Mouse (Mus musculus): ENCODE measurements at regions not wholly inside any gene's neighbourhood (a gene's known extent, or its start where the extent isn't known, plus 50 kb on each side); places are given as distances from the start of the nearest gene placed in this dataset.
A peak's percentile ranks its signal among the peaks of the same experiment; 100 is the strongest.

DNA sequence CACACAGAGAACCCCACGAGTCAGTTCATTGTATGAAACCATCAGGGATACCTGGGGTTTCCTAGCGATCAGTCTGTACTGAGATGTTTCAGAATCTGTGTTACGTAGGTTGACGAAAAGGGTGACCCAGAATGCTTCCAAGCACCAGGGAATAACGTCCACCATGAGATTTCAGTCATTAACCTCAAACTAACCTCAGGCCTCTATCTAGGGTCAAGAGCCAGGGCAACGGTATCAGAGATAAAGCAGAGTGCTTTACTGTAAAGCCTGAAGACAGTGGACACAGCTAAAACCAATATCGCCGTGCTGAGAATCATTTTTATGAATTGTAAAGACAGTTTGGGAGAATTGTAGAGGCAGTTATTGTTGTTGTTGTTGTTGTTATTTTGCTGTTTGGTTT lies 52.9 kb upstream of the Errfi1 start:
- Histone ChIP-seq H3K4me1 (no peaks in the 10 kb centered on the region), H3K9me3 (replicated peaks) (no peaks in the 10 kb centered on the region), H3K4me3 (no peak overlapping the region), H3K27ac (no peak overlapping the region), H3K27me3 (no peaks in the 10 kb centered on the region), H3K4me2 (replicated peaks) (no peak overlapping the region), H3K9ac (no peak overlapping the region), H3K36me3 (no peaks in the 10 kb centered on the region)
- no peak for ATAC-seq (ENCODE audit: low FRiP score)
- 92% methylated on average over 8 of the region's 8 CpGs for WGBS

DNA sequence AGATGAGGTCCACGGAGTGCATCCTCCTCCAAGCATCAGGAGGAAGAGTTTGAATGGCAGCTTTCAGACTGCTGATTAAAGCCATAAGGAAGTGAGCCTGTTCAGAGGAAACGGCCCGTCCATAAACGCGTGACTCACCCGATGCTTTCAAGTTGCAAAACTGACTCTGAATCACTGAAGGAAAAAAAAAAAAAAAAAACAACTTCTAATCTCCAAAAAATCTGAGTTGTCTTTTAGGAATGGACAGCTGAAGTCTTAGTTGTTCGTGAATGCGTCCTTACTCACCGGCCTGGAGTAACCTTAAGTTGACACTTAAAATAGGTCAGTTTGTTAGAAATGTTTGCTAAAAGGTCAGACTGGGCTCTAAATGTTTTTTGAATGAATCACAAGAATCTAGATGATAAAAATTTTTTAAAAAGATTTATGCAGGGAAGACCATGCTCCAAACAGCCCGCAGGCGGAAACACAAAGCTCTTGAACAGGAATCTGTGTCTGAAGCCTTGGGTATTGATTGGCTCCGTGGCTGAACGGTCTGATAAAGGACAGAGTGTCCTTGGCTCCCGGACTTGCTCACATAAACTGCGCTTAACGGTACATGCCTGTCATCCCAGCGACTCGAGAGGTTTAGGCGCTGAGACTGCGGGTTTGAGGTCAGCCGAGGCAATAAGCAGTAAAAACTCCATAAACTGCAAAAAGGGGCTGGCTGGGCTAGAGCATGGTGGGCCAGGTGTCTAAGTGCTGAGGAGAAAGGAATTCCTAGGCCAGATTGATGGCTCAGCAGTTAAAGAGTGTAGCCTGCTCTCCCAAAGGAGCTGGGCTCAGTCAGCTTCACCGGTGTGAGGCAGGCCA lies 53.9 kb upstream of the Errfi1 start:
- no peak for ATAC-seq (ENCODE audit: low FRiP score)
- H3K27me3 ChIP-seq = no peaks in the 10 kb centered on the region
- H3K4me1 ChIP-seq = peaks cover 7% of the 10 kb centered on the region
- no peaks in the 10 kb centered on the region for H3K36me3 ChIP-seq
- no peak overlapping the region for H3K9ac ChIP-seq
- no peak overlapping the region for H3K4me2 ChIP-seq (replicated peaks)
- H3K9me3 ChIP-seq (replicated peaks) = no peaks in the 10 kb centered on the region
- no peak overlapping the region for H3K27ac ChIP-seq
- WGBS = 65% methylated on average over 22 of the region's 22 CpGs
- H3K4me3 ChIP-seq = no peak overlapping the region

DNA sequence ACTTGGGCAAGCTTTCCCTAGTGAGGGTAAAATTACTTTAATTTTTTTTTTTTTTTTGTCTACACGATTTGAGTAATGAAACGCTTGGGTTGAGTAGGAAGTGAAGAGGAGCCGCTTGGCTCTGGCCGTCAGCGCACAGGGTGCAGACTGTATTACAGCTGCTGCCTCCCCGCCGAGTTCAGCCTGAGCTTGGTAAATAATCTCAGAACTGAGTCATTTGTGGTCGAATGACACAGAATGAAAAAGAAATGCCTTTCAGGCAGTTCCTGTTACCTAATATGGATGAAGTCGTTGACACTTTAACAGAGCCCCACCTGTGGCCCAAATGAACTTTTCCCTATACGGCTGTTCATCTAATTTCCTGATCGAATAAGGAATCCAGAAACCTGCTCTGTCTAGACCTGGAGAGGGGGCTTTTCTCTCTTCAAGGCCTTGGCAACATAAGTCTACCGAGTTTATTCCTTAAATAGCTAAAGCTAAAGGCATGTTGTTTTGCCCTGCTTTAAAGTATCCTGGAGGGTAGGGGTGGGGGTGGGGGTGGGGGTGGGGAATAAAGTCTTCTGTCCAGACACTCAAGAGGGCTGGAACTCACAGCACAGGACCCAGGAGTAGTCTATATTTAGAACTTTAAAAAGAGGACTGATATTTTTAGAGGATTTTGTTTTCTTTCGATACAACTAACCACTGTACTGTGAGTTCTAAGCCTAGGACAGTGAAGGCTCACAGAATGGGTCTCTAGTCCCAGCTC lies 54.8 kb upstream of the Errfi1 start:
- ATAC-seq (ENCODE audit: low FRiP score) = no peak
- H3K27ac ChIP-seq = no peak overlapping the region
- no peaks in the 10 kb centered on the region for H3K36me3 ChIP-seq
- WGBS = 45% methylated on average over 13 of the region's 13 CpGs
- no peaks in the 10 kb centered on the region for H3K27me3 ChIP-seq
- no peak overlapping the region for H3K4me2 ChIP-seq (replicated peaks)
- peaks cover 15% of the 10 kb centered on the region for H3K4me1 ChIP-seq
- H3K9ac ChIP-seq = no peak overlapping the region
- H3K4me3 ChIP-seq = no peak overlapping the region
- no peaks in the 10 kb centered on the region for H3K9me3 ChIP-seq (replicated peaks)

DNA sequence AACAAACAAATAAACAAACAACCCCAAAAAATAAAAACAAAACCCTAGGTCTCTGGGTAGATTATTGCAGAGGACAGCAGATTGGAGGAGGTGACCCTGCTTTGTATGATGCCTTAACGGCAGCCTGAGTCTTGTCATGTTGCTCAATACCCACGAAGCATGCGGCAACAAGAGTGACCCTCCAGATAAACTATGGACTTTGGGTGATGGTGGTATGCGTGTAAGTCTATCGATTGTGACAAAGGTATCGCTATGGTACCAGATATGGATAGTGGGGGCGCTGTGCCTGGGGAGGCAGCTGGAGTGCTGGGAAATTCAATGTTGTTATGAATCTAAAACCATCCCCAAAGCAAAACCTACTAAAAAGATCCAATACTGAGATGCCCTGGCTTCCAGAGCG lies 55.4 kb upstream of the Errfi1 start:
- Histone ChIP-seq H3K4me1 (peaks cover 16% of the 10 kb centered on the region), H3K27me3 (no peaks in the 10 kb centered on the region), H3K9me3 (replicated peaks) (no peaks in the 10 kb centered on the region), H3K4me2 (replicated peaks) (no peak overlapping the region), H3K36me3 (no peaks in the 10 kb centered on the region), H3K27ac (no peak overlapping the region), H3K9ac (no peak overlapping the region), H3K4me3 (no peak overlapping the region)
- WGBS = 93% methylated on average over 8 of the region's 8 CpGs
- no peak for ATAC-seq (ENCODE audit: low FRiP score)

DNA sequence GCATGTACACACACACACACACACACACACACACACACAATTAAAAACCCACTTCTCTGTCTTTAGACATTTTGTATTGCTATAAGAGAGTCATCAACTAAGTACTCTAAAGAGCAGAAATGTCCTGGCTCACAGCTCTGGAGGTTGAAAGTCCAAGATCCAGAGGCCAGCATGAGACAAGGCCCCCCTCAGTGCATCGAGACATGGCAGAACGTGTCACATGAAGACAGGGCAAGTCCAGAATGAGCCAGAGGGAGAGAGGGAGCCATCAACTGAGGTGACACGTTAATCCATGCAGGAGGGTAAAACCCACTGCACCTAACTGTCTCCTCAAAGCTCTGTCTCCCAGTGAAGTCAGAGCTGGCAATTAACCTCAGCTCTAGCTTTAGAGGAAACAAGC lies 56.7 kb upstream of the Errfi1 start:
- H3K4me1 ChIP-seq = peaks cover 19% of the 10 kb centered on the region
- 82% methylated on average over 3 of the region's 3 CpGs for WGBS

DNA sequence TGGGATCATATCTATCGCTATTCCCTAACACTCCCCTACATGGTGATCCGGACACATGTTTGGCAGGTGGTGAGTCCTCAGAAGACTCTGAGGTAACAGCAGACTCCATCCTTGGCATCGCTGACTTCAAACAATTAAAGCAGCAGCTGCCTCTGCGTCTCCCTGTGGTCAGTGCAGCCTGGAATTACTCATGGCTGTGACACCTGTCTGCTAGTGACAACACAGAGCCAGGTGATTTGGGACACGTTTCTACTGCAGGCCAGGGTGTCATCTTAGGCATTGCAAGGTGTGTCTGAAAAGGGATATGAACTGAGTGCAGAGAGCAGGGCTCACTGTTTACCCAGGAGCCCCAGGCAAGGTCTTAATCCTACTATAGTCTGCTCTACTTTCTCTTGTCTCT lies 58.8 kb upstream of the Errfi1 start:
- H3K4me1 ChIP-seq = peaks cover 19% of the 10 kb centered on the region

More for the DNA sequence above, 56.7 kb upstream of the Errfi1 start:
- Histone ChIP-seq H3K9me3 (replicated peaks) (no peaks in the 10 kb centered on the region), H3K27ac (no peak overlapping the region), H3K9ac (no peak overlapping the region), H3K27me3 (no peaks in the 10 kb centered on the region), H3K4me2 (replicated peaks) (no peak overlapping the region), H3K36me3 (no peaks in the 10 kb centered on the region), H3K4me3 (no peak overlapping the region)
- ATAC-seq (ENCODE audit: low FRiP score) = no peak

DNA sequence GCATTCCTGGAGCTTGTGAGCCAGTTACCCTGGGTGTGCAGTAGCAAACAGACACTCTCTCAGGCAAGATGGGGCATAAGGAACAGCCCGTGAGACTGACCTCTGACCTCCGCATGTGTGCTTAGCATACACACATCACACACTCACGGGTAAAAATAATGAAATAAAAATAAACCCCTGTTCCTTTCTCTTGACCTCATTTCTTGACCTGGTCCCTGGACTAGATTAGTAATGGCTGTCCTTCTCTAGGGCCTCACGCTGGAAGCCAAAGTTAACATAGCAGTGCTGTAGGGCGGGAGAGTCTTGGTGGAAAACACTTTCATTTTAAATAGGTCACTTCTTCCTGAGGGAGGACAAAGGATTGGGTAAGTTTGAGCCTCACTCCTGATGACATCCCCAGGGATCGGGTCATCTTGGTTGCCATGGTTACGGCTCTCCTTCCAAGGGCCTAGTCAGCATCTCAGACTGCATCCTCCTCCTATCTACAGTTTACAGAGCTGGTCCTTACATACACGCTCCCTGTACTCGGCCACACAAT lies 59.4 kb upstream of the Errfi1 start:
- Histone ChIP-seq H3K9me3 (replicated peaks) (no peaks in the 10 kb centered on the region), H3K4me3 (no peak overlapping the region), H3K9ac (no peak overlapping the region), H3K27ac (peak overlapping the region; percentile 67; the same call in 1 of the 2 replicates), H3K36me3 (no peaks in the 10 kb centered on the region), H3K4me1 (peaks cover 19% of the 10 kb centered on the region), H3K4me2 (replicated peaks) (no peak overlapping the region), H3K27me3 (no peaks in the 10 kb centered on the region)
- peak; percentile 52; the same call in 1 of the 2 replicates for ATAC-seq (ENCODE audit: low FRiP score)
- 30% methylated on average over 9 of the region's 9 CpGs for WGBS

More for the DNA sequence above, 58.8 kb upstream of the Errfi1 start:
- H3K36me3 ChIP-seq = no peaks in the 10 kb centered on the region
- H3K4me3 ChIP-seq = no peak overlapping the region
- peak overlapping the region; percentile 67 for H3K27ac ChIP-seq
- H3K9ac ChIP-seq = no peak overlapping the region
- no peak overlapping the region for H3K4me2 ChIP-seq (replicated peaks)
- no peak for ATAC-seq (ENCODE audit: low FRiP score)
- no peaks in the 10 kb centered on the region for H3K27me3 ChIP-seq
- no peaks in the 10 kb centered on the region for H3K9me3 ChIP-seq (replicated peaks)
- 47% methylated on average over 5 of the region's 5 CpGs for WGBS

DNA sequence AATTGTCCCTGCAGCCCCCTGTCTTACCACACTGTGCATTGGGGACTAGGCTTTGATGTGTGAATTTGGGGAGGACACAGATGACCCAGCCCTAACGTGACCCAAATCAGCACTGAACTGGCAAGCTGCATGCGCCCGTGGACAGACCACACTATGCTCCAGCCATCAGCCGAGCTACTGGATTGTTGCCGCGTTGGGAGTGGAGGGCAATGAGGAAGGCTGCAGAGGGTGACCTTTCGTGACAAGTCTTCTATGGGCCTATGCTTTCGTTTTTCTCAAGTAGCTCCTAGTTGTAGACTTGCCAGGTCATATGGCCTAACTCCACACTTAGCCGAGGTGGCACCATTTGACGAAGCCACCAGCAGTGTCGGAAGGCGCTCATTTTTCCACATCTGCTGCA lies 60.6 kb upstream of the Errfi1 start:
- Histone ChIP-seq H3K4me2 (replicated peaks) (no peak overlapping the region), H3K27me3 (no peaks in the 10 kb centered on the region), H3K9ac (no peak overlapping the region), H3K27ac (no peak overlapping the region), H3K4me3 (no peak overlapping the region), H3K36me3 (no peaks in the 10 kb centered on the region), H3K4me1 (peaks cover 19% of the 10 kb centered on the region), H3K9me3 (replicated peaks) (no peaks in the 10 kb centered on the region)
- WGBS = 82% methylated on average over 12 of the region's 12 CpGs
- no peak for ATAC-seq (ENCODE audit: low FRiP score)

DNA sequence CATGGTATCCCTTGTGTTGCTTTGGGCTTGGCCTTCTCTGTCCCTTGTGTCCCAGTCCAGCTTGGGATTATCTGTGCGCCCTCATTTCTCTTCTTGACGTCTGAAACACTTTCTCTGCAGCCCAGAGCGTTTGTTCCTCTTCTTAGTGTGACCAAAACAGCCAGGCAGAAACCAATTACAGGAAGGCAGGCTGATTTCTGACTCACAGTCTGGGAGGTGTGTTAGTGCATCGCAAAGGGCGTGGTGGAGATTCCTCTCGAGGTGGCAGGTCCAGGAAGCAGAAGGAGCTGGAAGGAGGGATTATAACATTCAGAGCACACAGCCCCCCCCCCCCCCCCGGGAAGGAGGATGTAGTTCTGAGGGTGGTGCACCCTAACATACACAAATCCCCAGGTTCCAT lies 64.6 kb upstream of the Errfi1 start:
- Histone ChIP-seq H3K9me3 (replicated peaks) (no peaks in the 10 kb centered on the region), H3K4me1 (peaks cover 12% of the 10 kb centered on the region), H3K9ac (no peak overlapping the region), H3K4me3 (no peak overlapping the region), H3K36me3 (no peaks in the 10 kb centered on the region), H3K27me3 (no peaks in the 10 kb centered on the region), H3K27ac (no peak overlapping the region), H3K4me2 (replicated peaks) (no peak overlapping the region)
- 79% methylated on average over 7 of the region's 7 CpGs for WGBS
- ATAC-seq (ENCODE audit: low FRiP score) = no peak

DNA sequence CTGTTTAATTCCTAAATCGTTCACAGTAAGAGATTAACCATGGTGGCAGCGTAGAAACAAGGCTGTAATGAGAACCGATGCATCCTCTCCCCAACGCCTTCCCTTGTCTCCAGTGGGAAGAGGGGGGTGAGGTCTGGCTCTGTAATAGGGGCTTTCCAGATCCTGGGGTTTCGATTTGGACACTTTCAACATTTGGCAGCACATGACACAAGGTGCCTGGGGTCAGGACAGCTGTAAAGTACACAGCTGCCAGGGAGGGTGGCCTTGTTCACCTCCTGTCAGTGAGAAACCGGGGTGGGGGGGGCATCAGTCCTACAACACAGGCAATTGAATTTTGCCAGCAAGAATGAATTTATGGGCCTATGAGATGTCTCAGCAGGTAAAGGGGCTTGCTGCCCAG lies 66.6 kb upstream of the Errfi1 start:
- WGBS = 59% methylated on average over 6 of the region's 6 CpGs
- Histone ChIP-seq H3K36me3 (no peaks in the 10 kb centered on the region), H3K9me3 (replicated peaks) (no peaks in the 10 kb centered on the region), H3K4me3 (no peak overlapping the region), H3K4me1 (peaks cover 6% of the 10 kb centered on the region), H3K27ac (0 out of 2 replicates have a peak overlapping the region, but pooled peaks have one; percentile 12), H3K9ac (no peak overlapping the region), H3K27me3 (no peaks in the 10 kb centered on the region), H3K4me2 (replicated peaks) (no peak overlapping the region)
- ATAC-seq (ENCODE audit: low FRiP score) = no peak

DNA sequence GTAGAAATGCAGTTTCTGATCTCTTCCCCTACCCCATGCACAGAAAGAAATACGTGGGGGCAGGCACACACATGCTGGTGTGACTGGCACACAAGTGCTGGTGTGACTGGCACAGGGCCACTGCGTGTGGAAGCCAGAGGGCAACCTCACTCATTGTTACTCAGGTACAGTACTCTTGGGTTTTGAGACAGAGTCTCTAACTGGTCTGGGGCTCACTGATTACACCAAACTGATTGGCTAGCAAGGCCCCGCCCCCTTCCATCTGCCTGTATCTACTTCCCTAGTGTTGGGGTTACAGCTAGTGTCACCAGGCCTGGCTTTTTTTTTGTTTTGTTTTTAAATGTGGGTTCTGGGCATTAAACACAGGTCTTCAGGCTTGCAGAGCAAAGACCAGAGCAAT lies 67.1 kb upstream of the Errfi1 start:
- Histone ChIP-seq H3K27ac (0 out of 2 replicates have a peak overlapping the region, but pooled peaks have one; percentile 12), H3K27me3 (no peaks in the 10 kb centered on the region), H3K4me3 (no peak overlapping the region), H3K9ac (no peak overlapping the region), H3K9me3 (replicated peaks) (no peaks in the 10 kb centered on the region), H3K4me2 (replicated peaks) (no peak overlapping the region), H3K4me1 (peaks cover 9% of the 10 kb centered on the region), H3K36me3 (no peaks in the 10 kb centered on the region)
- no peak for ATAC-seq (ENCODE audit: low FRiP score)
- 77% methylated on average over 3 of the region's 3 CpGs for WGBS
